Mouse (Mus musculus): ENCODE results near the gene Traf3ip3.

Traf3ip3 gene

GRCm38 (mm10) chr1:193167746-193168145, 33.8 kb downstream of the Traf3ip3 start, which contains the start of gene A130010J15Rik:
A130010J15Rik (plus strand) TSS chr1:193168046.
- no peaks in the 10 kb centered on the region for H3K9me3 ChIP-seq (ENCODE audit: low read length)
- TF ChIP-seq NANOG (IDR thresholded peaks at IDR 0.05; ENCODE audit: borderline replicate concordance, low read length) = no peak
- TF ChIP-seq CTCF (conservative IDR thresholded peaks at IDR 0.05; ENCODE audit: low read length) = no peak
- no peak for TF ChIP-seq POU5F1 (IDR thresholded peaks at IDR 0.05; ENCODE audit: borderline replicate concordance, low read length)
- peaks cover 6% of the 10 kb centered on the region; the same call in 1 of the 2 replicates for H3K27me3 ChIP-seq (ENCODE audit: insufficient read depth, low read length)
- 0 out of 2 replicates have a peak, but pooled peaks cover 8% of the 10 kb centered on the region for H3K36me3 ChIP-seq (ENCODE audit: insufficient read depth, low read length)
- H3K4me1 ChIP-seq (replicated peaks; ENCODE audit: low read depth, low read length) = peaks cover 9% of the 10 kb centered on the region
- no peak within 1 kb of the TSS for H3K4me3 ChIP-seq (replicated peaks; ENCODE audit: low read length)

GRCm38 (mm10) chr1:193160317-193161032, 41.0 kb downstream of the Traf3ip3 start:
- Histone ChIP-seq H3K36me3 (ENCODE audit: insufficient read depth, low read length) (no peaks in the 10 kb centered on the region), H3K4me3 (replicated peaks; ENCODE audit: low read length) (no peak overlapping the region), H3K4me1 (replicated peaks; ENCODE audit: low read depth, low read length) (peaks cover 25% of the 10 kb centered on the region), H3K27me3 (ENCODE audit: insufficient read depth, low read length) (peaks cover 31% of the 10 kb centered on the region), H3K9me3 (ENCODE audit: low read length) (no peaks in the 10 kb centered on the region)
- TF ChIP-seq POU5F1 (IDR thresholded peaks at IDR 0.05; ENCODE audit: borderline replicate concordance, low read length) = no peak
- no peak for TF ChIP-seq CTCF (conservative IDR thresholded peaks at IDR 0.05; ENCODE audit: low read length)
- no peak for TF ChIP-seq NANOG (IDR thresholded peaks at IDR 0.05; ENCODE audit: borderline replicate concordance, low read length)

DNA sequence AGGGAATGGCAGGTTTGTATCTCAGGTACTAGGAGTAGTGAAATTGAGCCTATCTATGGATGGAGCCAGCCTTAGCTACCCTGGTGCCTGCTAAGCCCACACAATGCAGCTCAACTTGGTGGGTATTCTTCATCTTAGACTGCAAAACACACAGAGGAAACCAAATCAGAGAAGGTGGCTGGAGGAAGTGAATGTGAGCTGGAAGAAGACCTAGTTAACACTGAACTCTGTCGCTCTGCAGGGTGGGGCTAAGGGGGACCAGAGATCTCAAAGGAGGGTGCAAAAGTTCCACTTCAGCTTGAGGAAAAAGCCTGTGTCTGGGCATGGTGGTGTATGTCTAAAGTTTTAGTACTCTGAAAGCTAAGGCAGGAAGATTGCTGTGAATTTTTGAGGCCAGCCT, 41.9 kb downstream of the Traf3ip3 start:
- H3K27me3 ChIP-seq (ENCODE audit: insufficient read depth, low read length) = peaks cover 38% of the 10 kb centered on the region
- H3K36me3 ChIP-seq (ENCODE audit: insufficient read depth, low read length) = no peaks in the 10 kb centered on the region
- H3K4me3 ChIP-seq (replicated peaks; ENCODE audit: low read length) = no peak overlapping the region
- no peak for TF ChIP-seq CTCF (conservative IDR thresholded peaks at IDR 0.05; ENCODE audit: low read length)
- TF ChIP-seq NANOG (IDR thresholded peaks at IDR 0.05; ENCODE audit: borderline replicate concordance, low read length) = no peak
- TF ChIP-seq POU5F1 (IDR thresholded peaks at IDR 0.05; ENCODE audit: borderline replicate concordance, low read length) = no peak
- no peaks in the 10 kb centered on the region for H3K9me3 ChIP-seq (ENCODE audit: low read length)
- peaks cover 25% of the 10 kb centered on the region for H3K4me1 ChIP-seq (replicated peaks; ENCODE audit: low read depth, low read length)

- Histone ChIP-seq H3K4me1 (replicated peaks; ENCODE audit: low read depth, low read length) (peaks cover 27% of the 10 kb centered on the region), H3K9me3 (ENCODE audit: low read length) (no peaks in the 10 kb centered on the region), H3K4me3 (replicated peaks; ENCODE audit: low read length) (no peak overlapping the region), H3K27me3 (ENCODE audit: insufficient read depth, low read length) (peaks cover 43% of the 10 kb centered on the region), H3K36me3 (ENCODE audit: insufficient read depth, low read length) (no peaks in the 10 kb centered on the region)
- TF ChIP-seq CTCF (conservative IDR thresholded peaks at IDR 0.05; ENCODE audit: low read length) (no peak), POU5F1 (IDR thresholded peaks at IDR 0.05; ENCODE audit: borderline replicate concordance, low read length) (no peak), NANOG (IDR thresholded peaks at IDR 0.05; ENCODE audit: borderline replicate concordance, low read length) (no peak)
These were observed 42.3 kb downstream of the Traf3ip3 start for GRCm38 (mm10) chr1:193159163-193159562.

GRCm38 (mm10) chr1:193157111-193157492, 44.4 kb downstream of the Traf3ip3 start:
- peaks cover 45% of the 10 kb centered on the region for H3K4me1 ChIP-seq (replicated peaks; ENCODE audit: low read depth, low read length)
- no peak overlapping the region for H3K4me3 ChIP-seq (replicated peaks; ENCODE audit: low read length)
- peaks cover 54% of the 10 kb centered on the region for H3K27me3 ChIP-seq (ENCODE audit: insufficient read depth, low read length)
- no peaks in the 10 kb centered on the region for H3K36me3 ChIP-seq (ENCODE audit: insufficient read depth, low read length)
- no peaks in the 10 kb centered on the region for H3K9me3 ChIP-seq (ENCODE audit: low read length)
- TF ChIP-seq POU5F1 (IDR thresholded peaks at IDR 0.05; ENCODE audit: borderline replicate concordance, low read length) (no peak), CTCF (conservative IDR thresholded peaks at IDR 0.05; ENCODE audit: low read length) (no peak)

GRCm38 (mm10) chr1:193156316-193157110, 45.0 kb downstream of the Traf3ip3 start:
- TF ChIP-seq CTCF (conservative IDR thresholded peaks at IDR 0.05; ENCODE audit: low read length) (no peak), NANOG (IDR thresholded peaks at IDR 0.05; ENCODE audit: borderline replicate concordance, low read length) (no peak), POU5F1 (IDR thresholded peaks at IDR 0.05; ENCODE audit: borderline replicate concordance, low read length) (no peak)

GRCm38 (mm10) chr1:193153561-193153960, 47.9 kb downstream of the Traf3ip3 start:
- Histone ChIP-seq H3K4me1 (replicated peaks; ENCODE audit: low read depth, low read length) (peaks cover 29% of the 10 kb centered on the region), H3K36me3 (ENCODE audit: insufficient read depth, low read length) (no peaks in the 10 kb centered on the region), H3K9me3 (ENCODE audit: low read length) (no peaks in the 10 kb centered on the region), H3K27me3 (ENCODE audit: insufficient read depth, low read length) (peaks cover 70% of the 10 kb centered on the region), H3K4me3 (replicated peaks; ENCODE audit: low read length) (peak overlapping the region; percentile 86)
- TF ChIP-seq NANOG (IDR thresholded peaks at IDR 0.05; ENCODE audit: borderline replicate concordance, low read length) (no peak), POU5F1 (IDR thresholded peaks at IDR 0.05; ENCODE audit: borderline replicate concordance, low read length) (no peak), CTCF (conservative IDR thresholded peaks at IDR 0.05; ENCODE audit: low read length) (no peak)

More at GRCm38 (mm10) chr1:193156316-193157110, 45.0 kb downstream of the Traf3ip3 start:
- peaks cover 56% of the 10 kb centered on the region for H3K27me3 ChIP-seq (ENCODE audit: insufficient read depth, low read length)
- no peak overlapping the region for H3K4me3 ChIP-seq (replicated peaks; ENCODE audit: low read length)
- H3K9me3 ChIP-seq (ENCODE audit: low read length) = no peaks in the 10 kb centered on the region
- H3K4me1 ChIP-seq (replicated peaks; ENCODE audit: low read depth, low read length) = peaks cover 46% of the 10 kb centered on the region
- H3K36me3 ChIP-seq (ENCODE audit: insufficient read depth, low read length) = no peaks in the 10 kb centered on the region

- Histone ChIP-seq H3K4me3 (replicated peaks; ENCODE audit: low read length) (peak within 1 kb of the TSS; percentile 86), H3K9me3 (ENCODE audit: low read length) (no peaks in the 10 kb centered on the region), H3K36me3 (ENCODE audit: insufficient read depth, low read length) (no peaks in the 10 kb centered on the region), H3K4me1 (replicated peaks; ENCODE audit: low read depth, low read length) (peaks cover 29% of the 10 kb centered on the region), H3K27me3 (ENCODE audit: insufficient read depth, low read length) (peaks cover 72% of the 10 kb centered on the region)
- TF ChIP-seq CTCF (conservative IDR thresholded peaks at IDR 0.05; ENCODE audit: low read length) (no peak), POU5F1 (IDR thresholded peaks at IDR 0.05; ENCODE audit: borderline replicate concordance, low read length) (no peak), NANOG (IDR thresholded peaks at IDR 0.05; ENCODE audit: borderline replicate concordance, low read length) (no peak)
These were observed 48.6 kb downstream of the Traf3ip3 start, which contains the start of gene Irf6 for GRCm38 (mm10) chr1:193152872-193153271. Irf6 (plus strand) TSS chr1:193153111.

All from E14TG2a.4 (cell line).